8 mouse cellular contexts compared by ENCODE assay signal in genomic region chr3:96220131-96220764, GRCm38 (mm10). TPM values are rescaled to one million over a fixed set of nuclear protein-coding genes. Genes with fewer than 3 reads are reported as not detected.
DNase-seq lines count a peak whose midpoint lies in the region; ATAC-seq and TF ChIP-seq lines count a peak whose summit lies in the region.
"Not testable (repeated sequence)": the region's sequence is repeated elsewhere in the genome, so short reads cannot be mapped to it uniquely, and the experiment has no call there.

No protein-coding gene starts in this region.

- H3K36me3 ChIP-seq in G1E (replicated peaks); forebrain, embryonic 14.5 days (ENCODE audit: control insufficient read depth, insufficient read depth, low read length); hindbrain, embryonic 12.5 days; limb, embryonic 10.5 days; lung, postnatal 0 days (ENCODE audit: insufficient read depth, low read length); neural tube, embryonic 13.5 days; thymus, adult 2 months (ENCODE audit: control insufficient read depth, insufficient read depth, low read length): not testable (repeated sequence)

- not testable (repeated sequence) for H3K27me3 ChIP-seq in G1E (ENCODE audit: insufficient read depth, low read length); cerebellum, adult 2 months (ENCODE audit: control insufficient read depth, insufficient read depth, low read length); forebrain, embryonic 14.5 days (replicated peaks; ENCODE audit: control insufficient read depth, insufficient read depth, low read length); hindbrain, embryonic 12.5 days; limb, embryonic 10.5 days (ENCODE audit: low read depth, poor library complexity, severe bottlenecking); lung, postnatal 0 days (replicated peaks; ENCODE audit: insufficient read depth, low read length); neural tube, embryonic 13.5 days; thymus, adult 2 months (ENCODE audit: control insufficient read depth, insufficient read depth, low read length)

- not testable (repeated sequence) for TF ChIP-seq POLR2A in cerebellum, adult 2 months (IDR thresholded peaks at IDR 0.05; ENCODE audit: borderline replicate concordance, insufficient read depth, low read length)
- TF ChIP-seq POLR2A in thymus, adult 2 months (IDR thresholded peaks at IDR 0.05; ENCODE audit: control insufficient read depth, extremely low read depth, insufficient read depth, low read length, poor library complexity), result peak; percentile 77

- H3K9me3 ChIP-seq in G1E (replicated peaks), result peaks cover 16% of the 10 kb centered on the region
- not testable (repeated sequence) for H3K9me3 ChIP-seq in forebrain, embryonic 14.5 days (replicated peaks; ENCODE audit: control insufficient read depth, low read length); hindbrain, embryonic 12.5 days (replicated peaks); limb, embryonic 10.5 days (replicated peaks); lung, postnatal 0 days (ENCODE audit: low read length); neural tube, embryonic 13.5 days

- H3K4me1 ChIP-seq in G1E (ENCODE audit: insufficient read depth, low read depth, low read length), result peaks cover 17% of the 10 kb centered on the region
- not testable (repeated sequence) for H3K4me1 ChIP-seq in cerebellum, adult 2 months (ENCODE audit: control insufficient read depth, insufficient read depth, low read length); lung, postnatal 0 days (ENCODE audit: insufficient read depth, low read depth, low read length)
- H3K4me1 ChIP-seq in forebrain, embryonic 14.5 days (ENCODE audit: control insufficient read depth, insufficient read depth, low read length), result peaks cover 23% of the 10 kb centered on the region
- peaks cover 23% of the 10 kb centered on the region for H3K4me1 ChIP-seq in hindbrain, embryonic 12.5 days
- H3K4me1 ChIP-seq in limb, embryonic 10.5 days, result peaks cover 28% of the 10 kb centered on the region
- peaks cover 40% of the 10 kb centered on the region for H3K4me1 ChIP-seq in neural tube, embryonic 13.5 days (replicated peaks)
- peaks cover 21% of the 10 kb centered on the region for H3K4me1 ChIP-seq in thymus, adult 2 months (replicated peaks; ENCODE audit: control insufficient read depth, insufficient read depth, low read length)

- not testable (repeated sequence) for TF ChIP-seq EP300 in lung, postnatal 0 days (IDR thresholded peaks at IDR 0.05)

- ATAC-seq in G1E (ENCODE audit: extremely low read depth, insufficient number of reproducible peaks, low FRiP score, poor library complexity, severe bottlenecking); forebrain, embryonic 14.5 days; neural tube, embryonic 13.5 days (ENCODE audit: low read depth): not testable (repeated sequence)
- peak; percentile 30 for ATAC-seq in hindbrain, embryonic 12.5 days (ENCODE audit: low FRiP score)
- peak; percentile 9 for ATAC-seq in lung, postnatal 0 days

- not testable (repeated sequence) for TF ChIP-seq CTCF in G1E (IDR thresholded peaks at IDR 0.05; ENCODE audit: low read depth, low read length); cerebellum, adult 2 months (IDR thresholded peaks at IDR 0.05; ENCODE audit: borderline replicate concordance, insufficient read depth, low read depth, low read length); thymus, adult 2 months (IDR thresholded peaks at IDR 0.05; ENCODE audit: borderline replicate concordance, control insufficient read depth, extremely low read depth, insufficient read depth, low read length, poor library complexity)
- peak; percentile 6; the same call in 1 of the 2 replicates for TF ChIP-seq CTCF in lung, postnatal 0 days (IDR thresholded peaks at IDR 0.05)

- peak overlapping the region; percentile 87 for H3K27ac ChIP-seq in cerebellum, adult 2 months (ENCODE audit: insufficient read depth, low read length)
- H3K27ac ChIP-seq in forebrain, embryonic 14.5 days (ENCODE audit: low read depth, low read length), result peak overlapping the region; percentile 97
- H3K27ac ChIP-seq in hindbrain, embryonic 12.5 days, result peak overlapping the region; percentile 98
- peak overlapping the region; percentile 97 for H3K27ac ChIP-seq in limb, embryonic 10.5 days
- H3K27ac ChIP-seq in lung, postnatal 0 days (ENCODE audit: low read length), result peak overlapping the region; percentile 98
- peak overlapping the region; percentile 98 for H3K27ac ChIP-seq in neural tube, embryonic 13.5 days (replicated peaks)
- peak overlapping the region; percentile 98 for H3K27ac ChIP-seq in thymus, adult 2 months (ENCODE audit: control insufficient read depth, insufficient read depth, low read length)

- H3K4me2 ChIP-seq in forebrain, embryonic 14.5 days (ENCODE audit: low read length), result peak overlapping the region; percentile 63
- peak overlapping the region; percentile 87 for H3K4me2 ChIP-seq in hindbrain, embryonic 12.5 days (replicated peaks)
- H3K4me2 ChIP-seq in lung, postnatal 0 days (replicated peaks; ENCODE audit: low read depth, low read length), result peak overlapping the region; percentile 74
- peak overlapping the region; percentile 91 for H3K4me2 ChIP-seq in neural tube, embryonic 13.5 days

- peak; percentile 36 for DNase-seq in G1E (ENCODE audit: low spot score)
- not testable (repeated sequence) for DNase-seq in cerebellum, adult 2 months; forebrain, embryonic 14.5 days (ENCODE audit: low spot score); lung, postnatal 0 days (ENCODE audit: low spot score); thymus, adult 2 months
- DNase-seq in limb, embryonic 10.5 days (ENCODE audit: low spot score), result peak; percentile 59

- under 1% methylated on average over 40 of the region's 47 CpGs for WGBS in cerebellum, adult 2 months
- WGBS in forebrain, embryonic 14.5 days, result under 1% methylated on average over 26 of the region's 47 CpGs
- WGBS in hindbrain, embryonic 12.5 days, result under 1% methylated on average over 42 of the region's 47 CpGs
- under 1% methylated on average over 31 of the region's 47 CpGs for WGBS in limb, embryonic 10.5 days
- WGBS in lung, postnatal 0 days, result 1% methylated on average over 23 of the region's 47 CpGs
- 1% methylated on average over 32 of the region's 47 CpGs for WGBS in neural tube, embryonic 13.5 days
- WGBS in thymus, adult 2 months, result under 1% methylated on average over 34 of the region's 47 CpGs

- peak overlapping the region; percentile 76 for H3K4me3 ChIP-seq in G1E (ENCODE audit: low read depth, low read length)
- peak overlapping the region; percentile 77 for H3K4me3 ChIP-seq in cerebellum, adult 2 months (replicated peaks; ENCODE audit: insufficient read depth, low read depth, low read length)
- peak overlapping the region; percentile 59 for H3K4me3 ChIP-seq in forebrain, embryonic 14.5 days (ENCODE audit: low read depth, low read length)
- peak overlapping the region; percentile 61 for H3K4me3 ChIP-seq in hindbrain, embryonic 12.5 days
- peak overlapping the region; percentile 65 for H3K4me3 ChIP-seq in limb, embryonic 10.5 days
- peak overlapping the region; percentile 64 for H3K4me3 ChIP-seq in lung, postnatal 0 days (ENCODE audit: low read depth, low read length)
- peak overlapping the region; percentile 66 for H3K4me3 ChIP-seq in neural tube, embryonic 13.5 days
- H3K4me3 ChIP-seq in thymus, adult 2 months (ENCODE audit: control insufficient read depth, insufficient read depth, low read length), result peak overlapping the region; percentile 80

- peak overlapping the region; percentile 83 for H3K9ac ChIP-seq in forebrain, embryonic 14.5 days (ENCODE audit: low read length)
- H3K9ac ChIP-seq in hindbrain, embryonic 12.5 days, result peak overlapping the region; percentile 79
- peak overlapping the region; percentile 89 for H3K9ac ChIP-seq in lung, postnatal 0 days (replicated peaks; ENCODE audit: low read depth)
- peak overlapping the region; percentile 85 for H3K9ac ChIP-seq in neural tube, embryonic 13.5 days

RNA-seq across cellular contexts. Expression of gene Hist2h2ac, which starts 0.4 kb away (rescaled TPM):
- total RNA-seq in G1E (2014; fragmentation: Nextera tagmentation), result 34.2 and 45.7 TPM in 2 replicates
- total RNA-seq in G1E (2017), result 928 and 1,027 TPM in 2 replicates
- 2.6 and 10.9 TPM in 2 replicates for polyA plus RNA-seq in G1E (2012)
- polyA plus RNA-seq in cerebellum, adult 2 months (2012; rRNA removed), result 2.2 and 4.8 TPM in 2 replicates
- polyA plus RNA-seq in forebrain, embryonic 14.5 days (2014; fragmentation: Nextera tagmentation; extraction: Ambion mirVana), result 3.4 and 7.5 TPM in 2 replicates
- 4.4 and 7.0 TPM in 2 replicates for polyA plus RNA-seq in hindbrain, embryonic 12.5 days (2016; fragmentation: Nextera tagmentation; extraction: Ambion mirVana)
- 11.7 and 16.3 TPM in 2 replicates for polyA plus RNA-seq in limb, embryonic 10.5 days (2016; fragmentation: Nextera tagmentation; extraction: Ambion mirVana)
- polyA plus RNA-seq in lung, postnatal 0 days (2015; fragmentation: Nextera tagmentation; extraction: Ambion mirVana), result 3.0 and 3.6 TPM in 2 replicates
- polyA plus RNA-seq in neural tube, embryonic 13.5 days (2015; fragmentation: Nextera tagmentation; extraction: Ambion mirVana), result 1.1 and 2.1 TPM in 2 replicates
- 149 and 173 TPM in 2 replicates for polyA plus RNA-seq in thymus, adult 2 months (2012; rRNA removed)

RNA-seq across cellular contexts. Expression of gene Hist2h2ab, which starts 0.6 kb away (rescaled TPM):
- total RNA-seq in G1E (2014; fragmentation: Nextera tagmentation), result 38.7 and 50.5 TPM in 2 replicates
- total RNA-seq in G1E (2017), result 435 and 467 TPM in 2 replicates
- 0.14 and 1.2 TPM in 2 replicates for polyA plus RNA-seq in G1E (2012)
- polyA plus RNA-seq in cerebellum, adult 2 months (2012; rRNA removed), result 2.0 and 3.5 TPM in 2 replicates
- 1.7 TPM in 1 of 2 replicates, not detected in the other for polyA plus RNA-seq in forebrain, embryonic 14.5 days (2014; fragmentation: Nextera tagmentation; extraction: Ambion mirVana)
- polyA plus RNA-seq in hindbrain, embryonic 12.5 days (2016; fragmentation: Nextera tagmentation; extraction: Ambion mirVana), result not detected in 2 replicates
- 0.63 and 1.2 TPM in 2 replicates for polyA plus RNA-seq in limb, embryonic 10.5 days (2016; fragmentation: Nextera tagmentation; extraction: Ambion mirVana)
- polyA plus RNA-seq in lung, postnatal 0 days (2015; fragmentation: Nextera tagmentation; extraction: Ambion mirVana), result 0.31 TPM in 1 of 2 replicates, not detected in the other
- polyA plus RNA-seq in neural tube, embryonic 13.5 days (2015; fragmentation: Nextera tagmentation; extraction: Ambion mirVana), result 0.52 TPM in 1 of 2 replicates, not detected in the other
- polyA plus RNA-seq in thymus, adult 2 months (2012; rRNA removed), result 6.1 and 15.8 TPM in 2 replicates

RNA-seq across cellular contexts. Expression of gene Hist2h2be, which starts 0.7 kb away (rescaled TPM):
- total RNA-seq in G1E (2014; fragmentation: Nextera tagmentation) (2.7 and 4.9 TPM in 2 replicates), G1E (2017) (2.5 TPM in 2 replicates)
- polyA plus RNA-seq in G1E (2012), result 0.24 and 0.33 TPM in 2 replicates
- polyA plus RNA-seq in cerebellum, adult 2 months (2012; rRNA removed), result 8.0 and 9.3 TPM in 2 replicates
- 11.8 and 12.5 TPM in 2 replicates for polyA plus RNA-seq in forebrain, embryonic 14.5 days (2014; fragmentation: Nextera tagmentation; extraction: Ambion mirVana)
- polyA plus RNA-seq in hindbrain, embryonic 12.5 days (2016; fragmentation: Nextera tagmentation; extraction: Ambion mirVana), result 5.8 and 7.0 TPM in 2 replicates
- polyA plus RNA-seq in limb, embryonic 10.5 days (2016; fragmentation: Nextera tagmentation; extraction: Ambion mirVana), result 3.4 and 5.8 TPM in 2 replicates
- 2.3 and 4.0 TPM in 2 replicates for polyA plus RNA-seq in lung, postnatal 0 days (2015; fragmentation: Nextera tagmentation; extraction: Ambion mirVana)
- polyA plus RNA-seq in neural tube, embryonic 13.5 days (2015; fragmentation: Nextera tagmentation; extraction: Ambion mirVana), result 4.0 and 4.3 TPM in 2 replicates
- 14.7 and 16.7 TPM in 2 replicates for polyA plus RNA-seq in thymus, adult 2 months (2012; rRNA removed)

RNA-seq across cellular contexts. Expression of gene Bola1, which starts 0.7 kb away (rescaled TPM):
- total RNA-seq in G1E (2014; fragmentation: Nextera tagmentation) (19.6 and 19.8 TPM in 2 replicates), G1E (2017) (48.2 and 60.6 TPM in 2 replicates)
- 115 and 144 TPM in 2 replicates for polyA plus RNA-seq in G1E (2012)
- polyA plus RNA-seq in cerebellum, adult 2 months (2012; rRNA removed), result 47.0 and 47.8 TPM in 2 replicates
- 80.7 and 96.3 TPM in 2 replicates for polyA plus RNA-seq in forebrain, embryonic 14.5 days (2014; fragmentation: Nextera tagmentation; extraction: Ambion mirVana)
- 54.4 and 59.8 TPM in 2 replicates for polyA plus RNA-seq in hindbrain, embryonic 12.5 days (2016; fragmentation: Nextera tagmentation; extraction: Ambion mirVana)
- 74.2 and 76.5 TPM in 2 replicates for polyA plus RNA-seq in limb, embryonic 10.5 days (2016; fragmentation: Nextera tagmentation; extraction: Ambion mirVana)
- 50.1 and 51.1 TPM in 2 replicates for polyA plus RNA-seq in lung, postnatal 0 days (2015; fragmentation: Nextera tagmentation; extraction: Ambion mirVana)
- polyA plus RNA-seq in neural tube, embryonic 13.5 days (2015; fragmentation: Nextera tagmentation; extraction: Ambion mirVana), result 54.1 and 63.0 TPM in 2 replicates
- polyA plus RNA-seq in thymus, adult 2 months (2012; rRNA removed), result 54.1 and 55.4 TPM in 2 replicates

RNA-seq across cellular contexts. Expression of gene Hist2h3c2, which starts 18.7 kb away (rescaled TPM):
- total RNA-seq in G1E (2014; fragmentation: Nextera tagmentation), result 847 and 1,420 TPM in 2 replicates
- 558 and 938 TPM in 2 replicates for total RNA-seq in G1E (2017)
- polyA plus RNA-seq in G1E (2012), result 27.5 and 91.2 TPM in 2 replicates
- polyA plus RNA-seq in cerebellum, adult 2 months (2012; rRNA removed), result 4.5 and 6.3 TPM in 2 replicates
- polyA plus RNA-seq in forebrain, embryonic 14.5 days (2014; fragmentation: Nextera tagmentation; extraction: Ambion mirVana), result 5.2 and 9.1 TPM in 2 replicates
- polyA plus RNA-seq in hindbrain, embryonic 12.5 days (2016; fragmentation: Nextera tagmentation; extraction: Ambion mirVana), result 4.9 and 6.7 TPM in 2 replicates
- 6.5 and 7.3 TPM in 2 replicates for polyA plus RNA-seq in limb, embryonic 10.5 days (2016; fragmentation: Nextera tagmentation; extraction: Ambion mirVana)
- 1.8 and 2.2 TPM in 2 replicates for polyA plus RNA-seq in lung, postnatal 0 days (2015; fragmentation: Nextera tagmentation; extraction: Ambion mirVana)
- 2.2 and 2.6 TPM in 2 replicates for polyA plus RNA-seq in neural tube, embryonic 13.5 days (2015; fragmentation: Nextera tagmentation; extraction: Ambion mirVana)
- polyA plus RNA-seq in thymus, adult 2 months (2012; rRNA removed), result 1,020 and 1,654 TPM in 2 replicates
